Mouse (Mus musculus): ENCODE measurements around the gene Nbdy.

The Nbdy gene

GRCm38 (mm10) chrX:153723110-153723916 lies at the start of gene Nbdy:
Nbdy (plus strand) TSS chrX:153723590.
- in situ Hi-C loops (cut with MboI; ENCODE audit: low sequenced_read_pairs), result no loop called here

GRCm38 (mm10) chrX:153695782-153696395 lies 27.5 kb upstream of the Nbdy start, which contains the start of gene Kctd12b:
Kctd12b (minus strand) TSS chrX:153696391.
- in situ Hi-C loops (cut with MboI; ENCODE audit: low sequenced_read_pairs), result no loop called here

DNA sequence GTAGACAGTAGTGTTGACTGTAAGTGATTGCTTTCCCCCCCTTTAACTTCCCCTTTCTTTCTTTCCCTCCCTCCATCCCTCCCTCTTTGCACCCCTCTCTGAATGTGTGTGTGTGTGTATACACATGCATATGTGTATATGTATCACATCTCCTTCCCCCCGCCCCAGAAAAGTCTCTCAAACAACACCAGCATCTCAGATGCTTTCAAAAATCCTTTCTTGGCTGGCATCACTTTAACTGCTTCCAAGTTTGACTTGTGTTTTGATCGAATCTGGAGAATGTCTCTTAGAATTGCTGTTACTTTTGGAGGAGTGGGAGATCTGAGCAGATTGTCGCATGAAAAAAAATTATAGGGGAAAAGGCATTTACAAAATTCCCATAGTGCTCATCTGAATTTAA lies 22.9 kb upstream of the Nbdy start:
- in situ Hi-C loops (cut with MboI; ENCODE audit: low sequenced_read_pairs), result no loop called here

- in situ Hi-C loops (cut with MboI; ENCODE audit: low sequenced_read_pairs), result no loop called here
Observed at GRCm38 (mm10) chrX:153707735-153708134, 15.7 kb upstream of the Nbdy start.

GRCm38 (mm10) chrX:153716716-153717115 lies 6.7 kb upstream of the Nbdy start:
- in situ Hi-C loops (cut with MboI; ENCODE audit: low sequenced_read_pairs), result no loop called here

DNA sequence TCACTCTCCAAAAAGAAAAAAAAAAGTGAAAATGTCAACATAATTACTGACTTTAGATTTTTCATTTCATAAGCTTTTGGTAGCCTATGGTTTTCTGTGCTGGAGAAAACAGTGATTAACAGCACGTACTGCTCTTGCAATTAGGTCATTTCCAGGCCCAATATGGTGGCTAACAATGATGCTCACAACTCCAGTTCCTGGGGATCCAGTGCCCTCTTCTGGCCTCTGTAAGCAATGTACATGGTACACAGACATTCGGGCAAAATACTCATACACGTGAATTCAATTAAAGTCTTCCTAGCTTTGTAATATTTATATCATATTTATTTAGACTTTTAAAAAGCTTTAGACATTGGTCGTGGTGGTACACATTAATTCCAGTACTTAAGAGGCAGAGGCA lies 3.8 kb upstream of the Nbdy start:
- in situ Hi-C loops (cut with MboI; ENCODE audit: low sequenced_read_pairs), result no loop called here

- in situ Hi-C loops (cut with MboI; ENCODE audit: low sequenced_read_pairs), result no loop called here
Observed at GRCm38 (mm10) chrX:153724400-153724799, 1.0 kb downstream of the Nbdy start.

- in situ Hi-C loops (cut with MboI; ENCODE audit: low sequenced_read_pairs), result no loop called here
Observed at GRCm38 (mm10) chrX:153735697-153736096, 12.3 kb downstream of the Nbdy start.

DNA sequence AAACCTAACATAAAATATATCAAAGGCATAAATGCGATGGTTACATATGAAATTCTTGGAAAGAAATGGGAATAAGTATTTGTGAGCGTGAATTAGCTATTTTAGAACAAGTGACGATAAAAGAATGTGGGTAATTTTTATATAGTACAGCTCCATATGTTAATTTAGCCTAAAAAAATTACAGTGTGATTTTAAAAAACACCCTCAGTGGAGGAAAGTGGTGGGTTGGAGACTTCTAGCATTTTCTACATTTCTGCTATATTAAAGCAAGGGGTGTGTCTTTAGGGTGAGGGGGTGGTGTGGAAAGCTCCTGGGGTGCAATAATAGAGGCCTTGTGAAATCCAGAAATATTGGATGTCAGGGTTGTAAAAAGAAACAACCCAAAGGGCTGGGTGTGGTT lies 19.1 kb downstream of the Nbdy start:
- in situ Hi-C loops (cut with MboI; ENCODE audit: low sequenced_read_pairs), result no loop called here

GRCm38 (mm10) chrX:153749230-153749629 lies 25.8 kb downstream of the Nbdy start:
- in situ Hi-C loops (cut with MboI; ENCODE audit: low sequenced_read_pairs), result no loop called here

Data from CH12F3 (cell line).